Mouse (Mus musculus) midbrain, embryonic 10.5 days (tissue): ENCODE results near the gene Stap2. TPM values are rescaled to one million over a fixed set of nuclear protein-coding genes. Genes with fewer than 3 reads are reported as not detected.

Experiments
- DNase-seq: peaks from one replicate; pipeline ENCODE4 v3.0.0-alpha.2; 2017; ENCODE audit warnings: low spot score
- H3K27ac ChIP-seq: fragments of 300-500 bp; sonication (generic); replicated peaks from 2 replicates; pipeline ENCODE4 v1.5.1; 2016; ENCODE audit warnings: mild to moderate bottlenecking
- H3K27me3 ChIP-seq: fragments of 300-500 bp; sonication (generic); 2 replicates; pipeline ENCODE4 v1.6.1; 2016; ENCODE audit warnings: low read depth, mild to moderate bottlenecking; ENCODE audit not compliant: poor library complexity, severe bottlenecking
- H3K36me3 ChIP-seq: fragments of 300-500 bp; sonication (generic); 2 replicates; pipeline ENCODE4 v1.6.1; 2016; ENCODE audit warnings: mild to moderate bottlenecking, moderate library complexity
- H3K4me1 ChIP-seq: fragments of 300-500 bp; sonication (generic); 2 replicates; pipeline ENCODE4 v1.6.1; 2016
- H3K4me3 ChIP-seq: fragments of 300-500 bp; sonication (generic); 2 replicates; pipeline ENCODE4 v1.5.1; 2016; ENCODE audit warnings: mild to moderate bottlenecking, moderate library complexity
- H3K9me3 ChIP-seq: fragments of 300-500 bp; sonication (generic); replicated peaks from 2 replicates; pipeline ENCODE4 v1.6.1; 2016; ENCODE audit warnings: mild to moderate bottlenecking
- WGBS: fragments of 180-500 bp; shearing (Covaris S2); methylation state at CpG from one replicate; pipeline ENCODE4 v1.1.7; 2016; 5-methylcytosine and 5-hydroxymethylcytosine counted together
- polyA plus RNA-seq: library from polyadenylated mRNA; unstranded; fragments of >200 nt; fragmentation: Nextera tagmentation; extraction: Ambion mirVana; gene quantifications from 2 replicates; pipeline ENCODE4 v1.2.1, GENCODE M21; 2016

Gene Stap2
- polyA plus RNA-seq, 1 experiment from 2014 or later = 5.2 TPM

DNA sequence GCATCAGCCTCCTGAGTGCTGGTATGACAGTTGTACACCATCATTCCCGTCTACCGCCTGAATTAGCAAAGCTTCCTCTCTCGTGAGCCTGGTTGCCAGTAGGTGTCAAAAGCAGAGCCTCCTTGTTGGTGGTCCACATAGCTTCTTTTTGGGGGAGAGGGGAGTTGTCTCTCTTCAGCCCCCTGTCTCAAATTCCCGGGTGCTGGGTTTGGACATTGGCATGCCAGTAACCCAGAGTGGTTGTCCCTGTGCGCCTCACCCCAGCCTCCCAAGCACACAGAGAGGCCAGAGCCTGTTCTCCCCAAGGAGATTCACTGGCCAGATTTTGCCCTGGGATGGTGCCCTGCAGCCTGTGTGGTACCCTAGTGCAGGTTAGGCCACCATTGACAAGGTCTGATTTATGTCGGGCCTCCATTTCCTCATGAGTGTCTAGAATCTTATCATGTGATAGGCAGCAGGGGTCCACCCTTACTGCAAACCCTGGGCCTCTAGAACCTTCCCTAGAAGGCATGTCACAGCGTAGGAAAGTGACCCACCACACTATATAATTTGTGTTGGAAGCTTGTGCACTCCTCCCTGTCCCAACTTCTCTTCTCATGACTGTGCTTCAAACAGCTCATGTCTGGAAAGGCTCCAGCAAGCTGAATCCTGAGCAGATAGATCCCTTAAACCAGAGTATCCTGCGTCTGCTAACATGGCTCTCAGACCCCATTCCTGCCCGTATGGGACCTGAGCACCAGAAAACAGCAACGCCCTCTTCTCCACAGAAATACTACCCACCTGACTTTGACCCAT is 45.2 kb downstream of the Stap2 start:
- 80% methylated on average over 10 of the region's 10 CpGs for WGBS
- H3K4me3 ChIP-seq = peak overlapping the region; percentile 58
- no peaks in the 10 kb centered on the region for H3K9me3 ChIP-seq
- no peak for DNase-seq
- peaks cover 40% of the 10 kb centered on the region for H3K4me1 ChIP-seq
- peaks cover 5% of the 10 kb centered on the region for H3K27me3 ChIP-seq
- H3K36me3 ChIP-seq = peaks cover 46% of the 10 kb centered on the region
- peak overlapping the region; percentile 89 for H3K27ac ChIP-seq

DNA sequence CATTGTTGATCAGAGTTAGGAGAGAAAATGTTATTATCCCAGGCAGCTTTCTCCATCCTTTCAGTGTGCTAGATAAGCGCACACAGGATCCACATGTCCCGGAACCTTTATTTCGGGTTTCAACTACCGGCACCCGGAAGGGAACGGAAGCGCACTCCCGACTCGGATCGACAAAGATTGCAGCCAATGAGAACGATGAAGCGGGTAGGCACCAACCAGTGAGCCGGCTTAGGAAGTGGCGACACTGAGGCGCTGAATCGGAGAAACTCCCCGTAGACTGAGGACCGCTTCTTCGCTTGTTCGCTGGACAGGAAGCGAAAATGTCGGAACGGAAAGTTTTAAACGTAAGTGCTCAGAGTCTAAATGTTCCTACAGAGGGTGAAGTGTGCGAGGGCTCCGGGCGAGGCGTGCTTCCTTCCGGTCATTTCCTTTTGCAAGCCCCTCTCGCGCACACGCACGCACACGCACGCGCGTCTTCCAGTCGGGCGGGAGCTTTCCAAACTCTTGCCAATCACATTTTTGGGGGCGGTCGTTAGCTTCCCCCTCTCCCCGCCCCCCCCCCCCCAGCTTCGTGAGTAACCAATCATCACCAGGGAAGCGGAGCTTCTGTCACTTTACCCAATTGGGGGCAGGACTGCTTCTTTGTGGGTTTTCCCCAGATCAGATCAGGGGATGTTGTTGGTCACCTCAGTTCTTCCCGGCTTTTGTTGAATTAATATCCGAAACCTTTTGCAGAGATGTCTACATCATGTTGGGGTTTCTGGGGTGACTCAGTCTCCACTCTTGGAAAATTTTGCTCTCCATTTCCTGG is 46.3 kb downstream of the Stap2 start, which contains the start of gene Yju2:
Gene Yju2, plus strand, starts transcription at position 182 of the 811 bp plus-strand sequence.
- no peaks in the 10 kb centered on the region for H3K9me3 ChIP-seq
- peaks cover 40% of the 10 kb centered on the region for H3K4me1 ChIP-seq
- WGBS = under 1% methylated on average over 45 of the region's 46 CpGs

GRCm38 (mm10) chr17:55958584-55958886 is 46.8 kb downstream of the Stap2 start:
- Histone ChIP-seq H3K36me3 (peaks cover 30% of the 10 kb centered on the region), H3K4me3 (peak overlapping the region; percentile 58), H3K27me3 (peaks cover 17% of the 10 kb centered on the region), H3K9me3 (no peaks in the 10 kb centered on the region), H3K27ac (peak overlapping the region; percentile 89), H3K4me1 (peaks cover 40% of the 10 kb centered on the region)
- 24% methylated on average over 2 of the region's 2 CpGs for WGBS
- DNase-seq = no peak

More for the DNA sequence above, 46.3 kb downstream of the Stap2 start, which contains the start of gene Yju2:
- Histone ChIP-seq H3K4me3 (peak within 1 kb of the TSS; percentile 58), H3K36me3 (peaks cover 35% of the 10 kb centered on the region), H3K27ac (peak within 1 kb of the TSS; percentile 89), H3K27me3 (peaks cover 15% of the 10 kb centered on the region)
- peak; percentile 94 for DNase-seq

GRCm38 (mm10) chr17:55957726-55958583 is 47.4 kb downstream of the Stap2 start:
- peak overlapping the region; percentile 89 for H3K27ac ChIP-seq
- H3K36me3 ChIP-seq = peaks cover 24% of the 10 kb centered on the region
- 86% methylated on average over 13 of the region's 13 CpGs for WGBS
- H3K9me3 ChIP-seq = no peaks in the 10 kb centered on the region
- peak overlapping the region; percentile 58 for H3K4me3 ChIP-seq
- H3K4me1 ChIP-seq = peaks cover 40% of the 10 kb centered on the region
- peaks cover 17% of the 10 kb centered on the region for H3K27me3 ChIP-seq
- no peak for DNase-seq

- H3K36me3 ChIP-seq = peaks cover 17% of the 10 kb centered on the region
- peak; percentile 77 for DNase-seq
- H3K27ac ChIP-seq = peak overlapping the region; percentile 55; the same call in 1 of the 2 replicates
- H3K4me3 ChIP-seq = peak overlapping the region; percentile 58; the same call in 1 of the 2 replicates
- H3K27me3 ChIP-seq = peaks cover 17% of the 10 kb centered on the region
- no peaks in the 10 kb centered on the region for H3K9me3 ChIP-seq
- peaks cover 40% of the 10 kb centered on the region for H3K4me1 ChIP-seq
- 16% methylated on average over 9 of the region's 9 CpGs for WGBS
These were observed 48.2 kb downstream of the Stap2 start for GRCm38 (mm10) chr17:55957168-55957567.

GRCm38 (mm10) chr17:55956591-55956990 is 48.8 kb downstream of the Stap2 start:
- H3K4me1 ChIP-seq = peaks cover 40% of the 10 kb centered on the region
- no peak for DNase-seq
- peaks cover 11% of the 10 kb centered on the region for H3K36me3 ChIP-seq
- peak overlapping the region; percentile 64 for H3K4me3 ChIP-seq
- H3K27me3 ChIP-seq = peaks cover 17% of the 10 kb centered on the region
- H3K9me3 ChIP-seq = no peaks in the 10 kb centered on the region
- no peak overlapping the region for H3K27ac ChIP-seq
- 37% methylated on average over 6 of the region's 6 CpGs for WGBS

GRCm38 (mm10) chr17:55956129-55956528 is 49.3 kb downstream of the Stap2 start:
- H3K27ac ChIP-seq = peak overlapping the region; percentile 56; the same call in 1 of the 2 replicates
- peak overlapping the region; percentile 64 for H3K4me3 ChIP-seq
- under 1% methylated on average over 26 of the region's 26 CpGs for WGBS

DNA sequence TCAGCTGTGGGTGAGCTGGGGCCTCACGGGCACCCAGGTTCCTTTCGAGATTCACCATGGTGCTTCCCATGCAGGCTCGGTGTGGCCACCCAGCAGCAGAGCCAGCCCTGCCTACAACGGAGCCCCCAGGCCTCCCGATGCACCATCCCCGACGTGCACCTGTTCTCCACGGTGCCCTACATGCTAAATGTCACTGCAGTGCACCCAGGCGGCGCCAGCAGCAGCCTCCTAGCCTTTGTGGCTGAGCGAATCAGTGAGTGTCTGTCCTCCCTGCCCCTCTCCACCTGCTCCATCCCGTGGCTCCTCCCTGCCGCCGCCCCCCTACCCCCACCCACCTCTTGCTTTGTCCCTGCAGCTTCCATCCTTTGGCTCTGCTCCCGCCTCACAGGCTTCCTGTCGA is 51.2 kb downstream of the Stap2 start:
- no peak for DNase-seq
- no peak overlapping the region for H3K27ac ChIP-seq
- peaks cover 17% of the 10 kb centered on the region for H3K27me3 ChIP-seq
- no peak overlapping the region for H3K4me3 ChIP-seq
- 36% methylated on average over 16 of the region's 16 CpGs for WGBS
- H3K36me3 ChIP-seq = no peaks in the 10 kb centered on the region
- peaks cover 29% of the 10 kb centered on the region for H3K4me1 ChIP-seq
- no peaks in the 10 kb centered on the region for H3K9me3 ChIP-seq

More at GRCm38 (mm10) chr17:55956129-55956528, 49.3 kb downstream of the Stap2 start:
- Histone ChIP-seq H3K27me3 (peaks cover 17% of the 10 kb centered on the region), H3K9me3 (no peaks in the 10 kb centered on the region), H3K4me1 (peaks cover 40% of the 10 kb centered on the region), H3K36me3 (peaks cover 7% of the 10 kb centered on the region)
- peak; percentile 69 for DNase-seq

DNA sequence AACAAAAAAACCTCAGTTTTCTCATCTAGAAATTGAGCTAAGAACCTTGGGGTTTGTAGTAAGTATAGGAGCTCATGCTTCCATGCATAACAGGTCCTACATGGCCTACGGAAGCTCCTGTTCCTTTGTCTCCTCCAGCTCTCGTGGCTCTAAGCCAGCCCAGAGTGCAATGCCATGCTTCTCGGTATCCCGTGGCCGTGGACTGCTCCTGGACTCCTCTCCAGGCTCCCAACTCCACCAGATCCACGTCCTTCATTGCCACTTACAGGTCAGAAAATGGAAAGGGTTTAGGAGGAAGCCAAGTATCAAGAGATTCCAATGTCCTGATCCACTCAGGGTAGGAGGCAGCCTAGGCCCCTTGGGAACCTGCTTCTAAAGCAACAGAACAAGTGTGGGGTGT is 51.6 kb downstream of the Stap2 start:
- no peaks in the 10 kb centered on the region for H3K36me3 ChIP-seq
- peaks cover 17% of the 10 kb centered on the region for H3K27me3 ChIP-seq
- no peak overlapping the region for H3K4me3 ChIP-seq
- no peak for DNase-seq
- 82% methylated on average over 6 of the region's 6 CpGs for WGBS
- H3K4me1 ChIP-seq = peaks cover 29% of the 10 kb centered on the region
- H3K9me3 ChIP-seq = no peaks in the 10 kb centered on the region
- H3K27ac ChIP-seq = no peak overlapping the region

GRCm38 (mm10) chr17:55952447-55953027 is 52.8 kb downstream of the Stap2 start, which contains the start of gene Ebi3:
Gene Ebi3, plus strand, starts transcription at chr17:55952640.
- DNase-seq = no peak
- Histone ChIP-seq H3K27ac (no peak within 1 kb of the TSS), H3K27me3 (peaks cover 17% of the 10 kb centered on the region), H3K9me3 (no peaks in the 10 kb centered on the region), H3K36me3 (no peaks in the 10 kb centered on the region), H3K4me1 (peaks cover 19% of the 10 kb centered on the region), H3K4me3 (no peak within 1 kb of the TSS)
- WGBS = 78% methylated on average over 6 of the region's 6 CpGs

GRCm38 (mm10) chr17:55952041-55952440 is 53.3 kb downstream of the Stap2 start:
- no peaks in the 10 kb centered on the region for H3K9me3 ChIP-seq
- H3K4me1 ChIP-seq = peaks cover 14% of the 10 kb centered on the region
- DNase-seq = no peak
- no peaks in the 10 kb centered on the region for H3K36me3 ChIP-seq
- H3K27me3 ChIP-seq = peaks cover 17% of the 10 kb centered on the region
- H3K4me3 ChIP-seq = no peak overlapping the region
- no peak overlapping the region for H3K27ac ChIP-seq

- WGBS = 78% methylated on average over 9 of the region's 9 CpGs
- H3K4me3 ChIP-seq = no peak overlapping the region
- peaks cover 3% of the 10 kb centered on the region for H3K4me1 ChIP-seq
- DNase-seq = no peak
- H3K27me3 ChIP-seq = peaks cover 17% of the 10 kb centered on the region
- H3K36me3 ChIP-seq = no peaks in the 10 kb centered on the region
- H3K9me3 ChIP-seq = no peaks in the 10 kb centered on the region
- no peak overlapping the region for H3K27ac ChIP-seq
These were observed 54.8 kb downstream of the Stap2 start for GRCm38 (mm10) chr17:55950601-55951000.
